Mouse (Mus musculus) liver, adult (tissue): ENCODE results near the gene Clic4.

ENCODE experiments used
- GATA4 ChIP-seq: IDR thresholded peaks from 2 replicates; pipeline ENCODE4 v1.6.1; 2014; ENCODE audit warnings: mild to moderate bottlenecking, low read length; ENCODE audit not compliant: insufficient replicate concordance

Gene Clic4

GRCm38 (mm10) chr4:135282651-135283290, 10.2 kb upstream of the Clic4 start:
- TF ChIP-seq GATA4, result no peak

DNA sequence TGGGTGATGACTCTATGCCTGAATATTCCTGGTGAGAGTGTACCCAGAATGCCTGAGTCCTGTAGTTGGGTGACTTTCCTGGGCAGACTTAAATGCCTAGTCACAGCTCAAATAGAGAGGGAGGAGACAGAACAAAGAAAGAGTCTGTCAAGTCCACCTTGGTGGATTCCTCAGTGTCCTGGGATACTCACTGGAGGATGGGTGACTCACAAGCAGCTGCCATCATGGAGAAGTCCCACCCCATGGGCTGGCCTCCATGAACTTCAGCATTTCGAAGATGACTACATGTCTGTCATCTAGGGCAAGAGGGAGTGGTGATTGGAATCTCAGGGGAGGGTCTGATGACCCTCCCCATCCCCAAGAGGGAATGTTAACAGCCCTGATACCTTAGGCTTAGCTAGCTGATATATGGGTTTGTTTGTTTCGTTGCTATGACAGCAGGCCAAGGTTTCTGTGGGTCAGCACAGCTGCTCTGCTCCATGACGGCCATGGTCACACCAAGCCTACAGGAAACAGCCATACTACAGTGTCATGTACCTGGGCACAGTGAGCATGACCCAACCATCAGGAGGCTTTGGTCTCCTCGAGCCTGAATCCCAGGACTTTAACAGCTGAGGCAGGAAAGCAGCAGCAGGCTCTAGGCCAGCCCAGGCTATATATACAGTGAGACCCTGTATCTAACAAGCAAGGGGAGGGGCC, 4.2 kb upstream of the Clic4 start:
- no peak for TF ChIP-seq GATA4

DNA sequence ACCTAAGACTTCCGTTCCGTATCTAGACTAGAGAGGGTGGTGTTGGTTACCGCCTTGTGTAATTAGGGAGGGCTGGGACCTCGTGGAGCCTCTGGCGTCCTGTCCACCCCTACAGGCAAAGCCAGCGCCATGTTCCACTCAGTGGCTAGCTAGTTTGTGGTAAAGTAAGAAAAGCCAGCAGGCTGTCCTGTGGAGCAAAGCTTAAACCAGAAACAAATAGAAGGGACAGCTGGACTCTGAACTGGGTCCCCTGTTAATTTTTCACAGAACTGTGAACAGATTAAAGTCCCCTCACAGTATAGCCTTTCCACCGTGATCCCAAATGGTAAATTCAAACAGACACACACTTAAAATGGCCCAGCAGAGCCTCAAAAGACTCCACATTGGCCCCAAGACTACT, 2.1 kb upstream of the Clic4 start:
- TF ChIP-seq GATA4, result no peak

- no peak for TF ChIP-seq GATA4
Measured at GRCm38 (mm10) chr4:135273307-135273682, 681 bp upstream of the Clic4 start.

DNA sequence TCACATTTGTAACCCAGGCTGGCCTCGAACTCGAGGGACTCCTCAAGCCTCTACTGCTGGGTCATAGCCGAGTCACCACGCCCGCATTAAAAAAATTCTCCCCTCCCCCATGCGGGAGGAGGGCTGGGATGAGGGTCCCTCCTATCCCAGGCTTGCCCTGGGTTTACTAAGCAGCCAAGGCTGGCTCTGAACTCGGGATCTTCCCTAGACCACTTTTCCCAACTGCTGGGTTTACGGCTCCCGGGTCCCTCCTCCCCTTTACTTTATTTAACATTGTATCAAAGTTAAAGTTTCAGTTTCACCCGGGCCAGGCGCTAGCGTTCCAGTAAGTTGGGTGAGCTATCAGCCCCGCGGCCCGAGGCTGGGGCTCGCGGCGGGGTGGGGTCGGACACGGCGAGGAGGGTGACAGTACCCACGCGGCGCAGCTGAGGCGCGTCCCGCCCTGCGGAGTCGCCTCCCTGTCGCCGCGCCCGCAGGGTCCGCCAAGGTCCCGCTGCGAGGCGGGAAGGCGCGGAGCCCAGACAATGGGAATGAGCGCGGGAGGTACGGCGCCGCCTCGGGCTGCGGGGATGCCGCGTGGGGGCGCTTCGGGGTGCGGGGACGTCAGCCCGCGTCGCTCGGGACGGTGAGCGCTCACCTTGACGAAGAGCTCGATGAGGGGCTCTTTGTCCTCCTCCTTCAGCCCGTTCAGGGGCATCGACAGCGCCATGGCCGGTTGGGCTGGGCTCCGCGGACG, 565 bp downstream of the Clic4 start:
- no peak for TF ChIP-seq GATA4

DNA sequence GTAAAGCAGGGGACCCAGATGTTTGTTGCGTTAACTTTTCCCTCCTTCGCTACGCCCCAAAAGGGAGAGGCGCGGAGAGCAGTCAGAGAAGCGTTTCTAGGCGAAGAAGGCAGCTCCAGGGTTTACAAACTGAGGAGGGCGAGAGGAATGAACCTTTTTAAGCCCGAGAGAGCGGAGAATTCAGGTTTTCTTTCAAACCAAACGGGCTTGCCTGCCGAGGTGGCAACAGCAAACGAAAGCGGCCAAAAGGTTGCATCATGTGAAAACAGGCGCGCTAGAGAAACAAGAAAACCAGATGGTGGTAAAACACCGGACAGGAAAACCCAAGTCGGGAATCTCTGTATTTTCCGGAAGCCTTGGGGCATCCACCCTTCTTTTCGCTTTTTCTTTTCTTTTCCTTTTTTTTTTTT, 1.2 kb downstream of the Clic4 start:
- TF ChIP-seq GATA4, result no peak

GRCm38 (mm10) chr4:135270476-135270875, 2.1 kb downstream of the Clic4 start:
- TF ChIP-seq GATA4, result no peak

DNA sequence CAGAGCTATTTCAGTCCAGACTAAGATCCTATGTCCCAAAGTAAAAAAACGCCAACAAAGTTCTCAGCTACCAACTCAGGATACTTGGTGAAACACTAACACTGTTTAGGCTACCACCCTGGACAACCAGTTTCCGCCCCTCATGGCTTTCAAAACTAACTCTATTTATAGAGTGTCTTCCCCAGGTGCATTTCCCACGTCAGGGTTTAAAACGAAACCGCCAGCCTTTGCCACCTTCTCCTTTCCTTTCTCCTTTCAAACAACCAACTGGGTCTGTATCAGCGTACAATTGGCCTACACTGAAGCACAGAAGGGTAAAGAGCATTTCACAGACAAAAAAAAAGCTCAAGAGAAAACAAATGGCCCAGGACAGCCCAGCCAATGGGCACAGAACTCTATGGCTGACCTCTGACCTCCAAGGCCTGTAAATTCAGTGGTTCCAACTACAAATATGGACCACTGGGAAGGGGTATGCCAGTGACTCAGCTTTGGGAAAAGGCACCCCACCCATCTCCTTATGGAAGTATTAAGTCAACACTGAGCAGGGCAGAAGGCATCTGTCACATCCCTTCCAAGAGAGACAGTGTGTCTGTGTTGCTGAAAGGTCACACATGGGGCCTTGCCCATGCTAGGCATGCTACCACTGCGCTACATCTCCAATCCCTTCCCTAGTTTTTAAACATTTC, 2.8 kb downstream of the Clic4 start:
- no peak for TF ChIP-seq GATA4

DNA sequence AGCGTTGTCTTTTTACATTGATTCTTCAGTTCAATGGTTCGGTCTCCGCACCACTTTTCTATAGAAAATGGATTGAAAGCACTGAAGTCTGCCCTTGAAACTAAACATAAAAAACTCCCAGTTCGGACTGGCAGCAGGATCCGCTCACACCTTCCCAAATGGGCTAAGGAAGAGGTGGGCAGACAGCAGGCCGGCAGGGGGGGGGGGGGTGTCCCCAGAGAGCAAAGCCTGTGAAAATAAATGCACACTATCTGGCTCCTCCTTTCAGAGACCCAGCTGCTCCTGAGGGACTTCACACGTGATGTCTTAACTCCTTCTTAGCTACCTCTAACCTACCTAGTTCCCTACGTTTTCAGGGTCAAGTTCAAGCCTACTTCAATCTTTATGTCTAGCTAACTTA, 5.1 kb downstream of the Clic4 start:
- no peak for TF ChIP-seq GATA4

DNA sequence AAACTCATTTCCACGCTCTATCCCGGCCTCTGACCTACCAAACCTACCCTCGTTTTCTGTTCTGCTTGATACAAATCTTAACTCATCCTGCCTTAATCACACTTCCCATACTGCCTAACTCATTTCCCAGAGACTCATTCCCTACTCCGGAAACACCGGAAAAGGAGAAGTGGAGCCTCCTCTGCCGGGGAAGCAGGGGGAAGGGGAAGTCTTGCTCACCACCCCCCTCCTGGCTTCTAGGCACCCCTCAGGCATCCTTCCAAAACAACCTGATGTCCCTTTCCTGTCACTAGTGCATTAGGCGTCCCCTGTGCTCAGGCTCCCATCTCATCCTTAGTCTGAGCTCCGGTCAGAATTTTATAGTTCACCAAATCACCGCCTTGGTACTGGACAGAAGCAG, 5.6 kb downstream of the Clic4 start:
- peak; percentile 78; the same call in 1 of the 2 replicates for TF ChIP-seq GATA4

GRCm38 (mm10) chr4:135260434-135260833, 12.2 kb downstream of the Clic4 start:
- TF ChIP-seq GATA4, result no peak

- no peak for TF ChIP-seq GATA4
Measured at GRCm38 (mm10) chr4:135258521-135258920, 14.1 kb downstream of the Clic4 start.

DNA sequence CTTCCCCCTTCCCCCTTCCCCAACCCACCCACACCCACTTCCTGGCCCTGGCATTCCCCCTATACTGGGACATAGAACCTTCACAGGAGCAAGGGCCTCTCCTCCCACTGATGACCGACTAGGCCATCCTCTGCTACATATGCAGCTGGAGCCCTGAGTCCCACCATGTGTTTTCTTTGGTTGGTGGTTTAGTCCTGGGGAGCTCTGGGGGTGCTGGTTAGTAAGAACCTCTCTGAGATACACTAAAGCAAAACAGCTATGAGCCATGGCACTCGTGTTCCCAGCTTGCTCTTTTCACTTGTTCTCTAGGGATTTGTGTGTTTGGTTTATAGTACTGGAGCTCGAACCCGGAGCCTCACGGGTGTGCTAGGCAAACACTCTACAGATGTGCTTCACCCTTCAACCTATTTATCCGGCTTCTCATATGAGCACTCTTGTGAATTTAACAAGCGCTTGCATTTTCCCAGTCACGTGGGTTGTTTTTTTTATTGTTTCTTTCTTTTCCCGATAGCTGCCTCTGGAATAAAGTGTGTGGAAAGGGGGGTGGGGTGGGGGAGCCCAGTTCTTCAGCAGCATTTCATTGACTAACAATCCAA, 14.6 kb downstream of the Clic4 start:
- TF ChIP-seq GATA4, result no peak

GRCm38 (mm10) chr4:135256536-135257450, 15.8 kb downstream of the Clic4 start:
- TF ChIP-seq GATA4, result no peak
